Mouse (Mus musculus): ENCODE measurements around the gene Ppp1r13b. TPM values are rescaled to one million over a fixed set of nuclear protein-coding genes. Genes with fewer than 3 reads are reported as not detected.

Ppp1r13b gene
- polyA plus RNA-seq, 1 experiment from 2014 or later: 15.9 TPM

DNA sequence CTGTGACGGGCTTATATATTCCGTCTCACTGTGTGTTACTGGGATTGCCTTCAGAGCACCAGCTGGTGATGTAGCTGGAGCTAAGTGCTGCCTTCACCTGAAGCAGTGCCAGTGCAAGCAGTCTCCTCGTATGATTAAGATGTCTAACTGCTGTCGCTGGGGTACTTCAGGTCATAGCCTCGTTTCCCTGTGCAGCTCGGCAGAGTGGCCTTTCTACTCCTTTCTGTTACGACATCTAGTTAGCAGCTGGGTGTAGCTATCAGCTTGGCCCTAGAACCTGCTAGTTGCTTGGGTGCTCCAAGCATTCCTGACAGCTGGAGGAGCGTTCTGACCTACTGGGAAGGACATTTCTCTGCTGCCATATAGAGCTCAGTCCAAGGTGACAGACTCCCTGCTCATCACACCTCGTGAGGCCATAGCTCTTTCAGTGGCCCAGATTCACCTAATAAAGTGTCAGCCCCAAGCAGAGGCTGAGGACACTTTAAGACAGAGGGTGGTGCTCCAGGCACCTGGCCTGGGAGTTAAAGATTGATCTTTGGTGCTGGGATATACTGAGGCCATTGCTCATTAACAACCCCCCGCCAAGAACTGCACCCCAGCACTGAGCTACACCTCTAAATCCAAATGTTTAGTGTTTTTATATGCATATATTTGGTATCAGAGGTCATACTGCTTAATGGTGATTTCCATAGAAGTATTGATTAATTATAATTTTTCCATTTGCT is 107.3 kb downstream of the Ppp1r13b start:
- no peaks in the 10 kb centered on the region for H3K27me3 ChIP-seq (ENCODE audit: control insufficient read depth, insufficient read depth, low read depth, low read length)
- H3K9ac ChIP-seq (ENCODE audit: low read length): no peak overlapping the region
- H3K4me2 ChIP-seq (ENCODE audit: low read depth, low read length): no peak overlapping the region
- H3K27ac ChIP-seq (ENCODE audit: low read length): no peak overlapping the region
- H3K4me1 ChIP-seq (replicated peaks; ENCODE audit: control insufficient read depth, insufficient read depth, low read length): no peaks in the 10 kb centered on the region
- H3K36me3 ChIP-seq (ENCODE audit: control insufficient read depth, insufficient read depth, low read length): peaks cover 22% of the 10 kb centered on the region
- ATAC-seq (ENCODE audit: low read depth): no peak
- H3K9me3 ChIP-seq (ENCODE audit: control insufficient read depth, low read length): no peaks in the 10 kb centered on the region
- WGBS: 75% methylated on average over 10 of the region's 10 CpGs
- no peak overlapping the region for H3K4me3 ChIP-seq (ENCODE audit: low read length)

- Histone ChIP-seq H3K9me3 (ENCODE audit: control insufficient read depth, low read length) (no peaks in the 10 kb centered on the region), H3K4me2 (ENCODE audit: low read depth, low read length) (no peak overlapping the region), H3K36me3 (ENCODE audit: control insufficient read depth, insufficient read depth, low read length) (peaks cover 18% of the 10 kb centered on the region), H3K27ac (ENCODE audit: low read length) (no peak overlapping the region), H3K4me3 (ENCODE audit: low read length) (no peak overlapping the region), H3K27me3 (ENCODE audit: control insufficient read depth, insufficient read depth, low read depth, low read length) (no peaks in the 10 kb centered on the region), H3K9ac (ENCODE audit: low read length) (no peak overlapping the region), H3K4me1 (replicated peaks; ENCODE audit: control insufficient read depth, insufficient read depth, low read length) (no peaks in the 10 kb centered on the region)
- 87% methylated on average over 13 of the region's 13 CpGs for WGBS
- ATAC-seq (ENCODE audit: low read depth): no peak
Observed at GRCm38 (mm10) chr12:111798493-111798892, 109.4 kb downstream of the Ppp1r13b start.

DNA sequence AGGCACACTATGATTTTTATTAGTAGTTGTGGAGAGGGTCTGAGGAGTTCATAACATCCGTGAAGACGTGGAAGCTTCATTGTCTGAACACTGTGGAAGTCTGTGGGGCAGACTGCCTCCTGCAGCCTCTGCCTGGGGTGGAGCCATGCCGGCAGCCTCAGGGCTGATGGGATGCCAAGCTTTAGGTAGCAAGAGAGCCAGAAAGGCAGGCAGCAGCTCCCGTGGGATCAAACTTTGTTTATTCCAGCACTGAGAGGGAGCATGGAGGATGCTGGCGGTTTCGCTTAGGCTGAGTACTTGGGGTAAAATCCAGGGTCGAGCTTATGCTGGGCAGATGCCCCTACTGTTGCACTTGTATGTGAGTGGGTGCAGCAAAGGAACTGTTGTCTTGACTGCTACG is 110.7 kb downstream of the Ppp1r13b start:
- H3K9ac ChIP-seq (ENCODE audit: low read length): no peak overlapping the region
- peaks cover 19% of the 10 kb centered on the region for H3K36me3 ChIP-seq (ENCODE audit: control insufficient read depth, insufficient read depth, low read length)
- no peaks in the 10 kb centered on the region for H3K4me1 ChIP-seq (replicated peaks; ENCODE audit: control insufficient read depth, insufficient read depth, low read length)
- H3K9me3 ChIP-seq (ENCODE audit: control insufficient read depth, low read length): no peaks in the 10 kb centered on the region
- no peak overlapping the region for H3K4me3 ChIP-seq (ENCODE audit: low read length)
- no peak overlapping the region for H3K4me2 ChIP-seq (ENCODE audit: low read depth, low read length)
- 77% methylated on average over 8 of the region's 8 CpGs for WGBS
- ATAC-seq (ENCODE audit: low read depth): no peak
- H3K27me3 ChIP-seq (ENCODE audit: control insufficient read depth, insufficient read depth, low read depth, low read length): no peaks in the 10 kb centered on the region
- no peak overlapping the region for H3K27ac ChIP-seq (ENCODE audit: low read length)

DNA sequence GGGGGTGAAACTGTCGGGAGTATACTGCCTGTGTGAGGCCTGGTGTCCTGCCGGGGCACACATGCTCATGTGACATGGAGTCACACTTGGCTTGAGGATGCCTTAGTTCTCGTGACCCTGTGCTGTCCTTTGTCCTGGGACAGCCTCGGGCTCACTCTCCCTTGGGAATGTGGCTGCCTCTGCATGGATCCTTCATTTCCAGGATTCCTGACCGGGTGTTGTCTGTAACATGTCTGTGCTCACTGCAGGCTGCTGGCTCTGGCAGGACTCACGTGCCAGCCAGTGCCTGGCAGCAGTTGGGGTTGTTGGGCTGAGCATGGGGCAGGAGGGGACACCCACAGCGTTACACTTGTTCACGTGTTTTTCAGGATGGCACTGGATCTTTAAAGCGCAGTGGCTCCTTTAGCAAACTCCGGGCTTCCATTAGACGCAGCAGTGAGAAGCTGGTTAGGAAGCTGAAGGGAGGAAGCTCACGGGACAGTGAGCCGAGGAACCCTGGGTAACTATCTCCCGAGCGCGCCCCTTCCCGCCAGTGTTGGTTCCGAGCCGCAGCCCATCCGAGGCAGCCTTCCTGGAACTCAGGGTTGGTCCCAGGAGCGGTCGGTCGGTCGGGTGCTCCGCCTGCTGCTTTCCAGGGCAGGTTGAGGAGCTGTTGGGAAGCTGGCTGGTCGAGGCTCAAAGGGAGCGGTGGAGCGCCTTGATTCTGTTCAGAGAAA is 112.6 kb downstream of the Ppp1r13b start:
- Histone ChIP-seq H3K9me3 (ENCODE audit: control insufficient read depth, low read length) (no peaks in the 10 kb centered on the region), H3K4me3 (ENCODE audit: low read length) (no peak overlapping the region), H3K4me2 (ENCODE audit: low read depth, low read length) (no peak overlapping the region), H3K9ac (ENCODE audit: low read length) (no peak overlapping the region), H3K36me3 (ENCODE audit: control insufficient read depth, insufficient read depth, low read length) (peaks cover 26% of the 10 kb centered on the region), H3K27ac (ENCODE audit: low read length) (no peak overlapping the region), H3K4me1 (replicated peaks; ENCODE audit: control insufficient read depth, insufficient read depth, low read length) (no peaks in the 10 kb centered on the region), H3K27me3 (ENCODE audit: control insufficient read depth, insufficient read depth, low read depth, low read length) (no peaks in the 10 kb centered on the region)
- WGBS: 87% methylated on average over 28 of the region's 28 CpGs
- ATAC-seq (ENCODE audit: low read depth): no peak

- H3K4me3 ChIP-seq (ENCODE audit: low read length): no peak overlapping the region
- WGBS: 91% methylated on average over 18 of the region's 18 CpGs
- H3K4me2 ChIP-seq (ENCODE audit: low read depth, low read length): no peak overlapping the region
- no peak overlapping the region for H3K27ac ChIP-seq (ENCODE audit: low read length)
- no peaks in the 10 kb centered on the region for H3K9me3 ChIP-seq (ENCODE audit: control insufficient read depth, low read length)
- ATAC-seq (ENCODE audit: low read depth): no peak
- no peak overlapping the region for H3K9ac ChIP-seq (ENCODE audit: low read length)
- no peaks in the 10 kb centered on the region for H3K27me3 ChIP-seq (ENCODE audit: control insufficient read depth, insufficient read depth, low read depth, low read length)
- no peaks in the 10 kb centered on the region for H3K4me1 ChIP-seq (replicated peaks; ENCODE audit: control insufficient read depth, insufficient read depth, low read length)
- peaks cover 30% of the 10 kb centered on the region for H3K36me3 ChIP-seq (ENCODE audit: control insufficient read depth, insufficient read depth, low read length)
Observed at GRCm38 (mm10) chr12:111794526-111795179, 113.3 kb downstream of the Ppp1r13b start.

DNA sequence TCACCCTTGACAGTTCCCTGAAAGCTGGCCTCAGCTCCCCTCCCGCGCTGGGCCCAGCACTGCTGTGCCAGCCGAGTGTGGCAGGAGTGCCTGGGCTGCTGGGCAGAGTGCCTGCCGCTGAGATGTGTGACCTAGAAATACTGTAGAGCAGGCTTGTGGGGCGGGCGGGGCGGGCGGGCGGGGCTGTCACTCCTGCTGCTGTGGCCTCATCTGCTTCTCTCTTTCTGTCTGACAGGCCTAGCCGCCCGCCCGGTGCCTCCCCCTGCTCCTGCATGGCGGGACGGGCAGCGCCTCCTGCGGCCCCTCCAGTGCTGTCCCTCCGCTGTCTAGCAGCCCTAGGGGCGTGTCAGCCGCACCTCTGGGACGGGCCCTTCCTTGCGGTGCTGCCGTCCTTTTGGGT is 113.8 kb downstream of the Ppp1r13b start:
- no peak for ATAC-seq (ENCODE audit: low read depth)
- WGBS: 75% methylated on average over 22 of the region's 22 CpGs
- no peak overlapping the region for H3K27ac ChIP-seq (ENCODE audit: low read length)
- H3K4me1 ChIP-seq (replicated peaks; ENCODE audit: control insufficient read depth, insufficient read depth, low read length): no peaks in the 10 kb centered on the region
- no peak overlapping the region for H3K4me3 ChIP-seq (ENCODE audit: low read length)
- H3K36me3 ChIP-seq (ENCODE audit: control insufficient read depth, insufficient read depth, low read length): peaks cover 32% of the 10 kb centered on the region
- H3K4me2 ChIP-seq (ENCODE audit: low read depth, low read length): no peak overlapping the region
- H3K9ac ChIP-seq (ENCODE audit: low read length): no peak overlapping the region
- no peaks in the 10 kb centered on the region for H3K9me3 ChIP-seq (ENCODE audit: control insufficient read depth, low read length)
- H3K27me3 ChIP-seq (ENCODE audit: control insufficient read depth, insufficient read depth, low read depth, low read length): no peaks in the 10 kb centered on the region

- H3K4me1 ChIP-seq (replicated peaks; ENCODE audit: control insufficient read depth, insufficient read depth, low read length): no peaks in the 10 kb centered on the region
- H3K9ac ChIP-seq (ENCODE audit: low read length): no peak overlapping the region
- ATAC-seq (ENCODE audit: low read depth): no peak
- no peak overlapping the region for H3K4me3 ChIP-seq (ENCODE audit: low read length)
- H3K4me2 ChIP-seq (ENCODE audit: low read depth, low read length): no peak overlapping the region
- H3K27ac ChIP-seq (ENCODE audit: low read length): no peak overlapping the region
- WGBS: 88% methylated on average over 13 of the region's 13 CpGs
- no peaks in the 10 kb centered on the region for H3K27me3 ChIP-seq (ENCODE audit: control insufficient read depth, insufficient read depth, low read depth, low read length)
- peaks cover 50% of the 10 kb centered on the region for H3K36me3 ChIP-seq (ENCODE audit: control insufficient read depth, insufficient read depth, low read length)
- H3K9me3 ChIP-seq (ENCODE audit: control insufficient read depth, low read length): no peaks in the 10 kb centered on the region
Observed at GRCm38 (mm10) chr12:111791474-111792104, 116.3 kb downstream of the Ppp1r13b start.

DNA sequence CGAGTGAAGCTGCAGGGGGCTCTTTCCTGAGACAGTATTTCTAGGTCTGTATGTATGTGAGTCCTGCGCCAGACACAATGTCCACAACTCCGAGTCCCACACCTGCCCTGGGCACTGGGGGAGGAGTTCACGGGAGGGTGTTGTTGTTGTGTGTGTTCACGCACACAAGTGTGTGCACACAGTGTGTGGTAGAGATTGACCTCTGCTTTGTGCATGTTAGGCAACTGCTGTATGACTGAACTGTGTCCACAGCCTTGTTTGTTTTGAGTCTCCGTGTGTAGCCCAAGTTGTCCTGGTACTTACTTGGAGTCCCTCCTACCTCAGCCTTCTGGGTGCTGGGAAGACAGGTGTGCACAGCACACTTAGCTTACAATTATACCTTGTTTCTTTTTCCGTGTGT is 117.3 kb downstream of the Ppp1r13b start:
- peaks cover 57% of the 10 kb centered on the region for H3K36me3 ChIP-seq (ENCODE audit: control insufficient read depth, insufficient read depth, low read length)
- no peaks in the 10 kb centered on the region for H3K9me3 ChIP-seq (ENCODE audit: control insufficient read depth, low read length)
- no peak overlapping the region for H3K27ac ChIP-seq (ENCODE audit: low read length)
- no peak overlapping the region for H3K4me3 ChIP-seq (ENCODE audit: low read length)
- H3K4me2 ChIP-seq (ENCODE audit: low read depth, low read length): no peak overlapping the region
- ATAC-seq (ENCODE audit: low read depth): no peak
- no peaks in the 10 kb centered on the region for H3K27me3 ChIP-seq (ENCODE audit: control insufficient read depth, insufficient read depth, low read depth, low read length)
- WGBS: 88% methylated on average over 7 of the region's 7 CpGs
- no peak overlapping the region for H3K9ac ChIP-seq (ENCODE audit: low read length)
- no peaks in the 10 kb centered on the region for H3K4me1 ChIP-seq (replicated peaks; ENCODE audit: control insufficient read depth, insufficient read depth, low read length)

GRCm38 (mm10) chr12:111790090-111790489 is 117.8 kb downstream of the Ppp1r13b start:
- WGBS: 94% methylated on average over 5 of the region's 5 CpGs
- ATAC-seq (ENCODE audit: low read depth): no peak

More at GRCm38 (mm10) chr12:111790090-111790489, 117.8 kb downstream of the Ppp1r13b start:
- H3K27ac ChIP-seq (ENCODE audit: low read length): no peak overlapping the region
- H3K9ac ChIP-seq (ENCODE audit: low read length): no peak overlapping the region
- H3K27me3 ChIP-seq (ENCODE audit: control insufficient read depth, insufficient read depth, low read depth, low read length): no peaks in the 10 kb centered on the region
- H3K36me3 ChIP-seq (ENCODE audit: control insufficient read depth, insufficient read depth, low read length): peaks cover 52% of the 10 kb centered on the region
- H3K4me2 ChIP-seq (ENCODE audit: low read depth, low read length): no peak overlapping the region
- no peaks in the 10 kb centered on the region for H3K9me3 ChIP-seq (ENCODE audit: control insufficient read depth, low read length)
- no peak overlapping the region for H3K4me3 ChIP-seq (ENCODE audit: low read length)
- H3K4me1 ChIP-seq (replicated peaks; ENCODE audit: control insufficient read depth, insufficient read depth, low read length): no peaks in the 10 kb centered on the region
